Mouse (Mus musculus) thymus, adult 2 months (tissue): ENCODE measurements around the gene 9330159F19Rik.

Experiments
- CTCF ChIP-seq: fragments of 200-500 bp; IDR thresholded peaks from 2 replicates; pipeline ENCODE4 v1.5.1; 2012; ENCODE audit warnings: mild to moderate bottlenecking, control low read depth, low read length, moderate library complexity, borderline replicate concordance; ENCODE audit not compliant: control insufficient read depth, poor library complexity, insufficient read depth; ENCODE audit errors: extremely low read depth
- POLR2A ChIP-seq: fragments of 200-500 bp; IDR thresholded peaks from 2 replicates; pipeline ENCODE4 v1.6.1; 2012; ENCODE audit warnings: mild to moderate bottlenecking, low read length, control low read depth, moderate library complexity; ENCODE audit not compliant: control insufficient read depth, poor library complexity, insufficient read depth; ENCODE audit errors: extremely low read depth

DNA sequence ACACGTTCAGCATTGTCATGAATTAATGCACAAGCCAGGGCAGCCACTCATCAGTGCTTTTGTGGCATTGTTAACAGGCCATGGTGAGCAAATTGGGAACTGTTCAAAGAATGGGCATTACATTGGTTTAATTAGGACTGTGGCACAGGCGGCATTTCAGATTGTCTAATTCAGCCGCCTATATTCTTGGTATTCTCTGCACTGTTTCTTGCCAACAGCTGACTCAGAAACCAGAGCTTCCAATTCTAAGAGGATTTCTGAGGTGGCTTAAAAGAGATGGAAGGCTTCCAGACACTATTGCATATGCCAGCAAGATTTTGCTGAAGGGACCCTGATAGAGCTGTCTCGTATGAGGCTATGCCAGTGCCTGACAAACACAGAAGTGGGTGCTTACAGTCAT, 34.5 kb upstream of the 9330159F19Rik start:
- TF ChIP-seq CTCF = no peak
- TF ChIP-seq POLR2A = no peak
